Mouse (Mus musculus): ENCODE measurements around the gene Capza1. TPM values are rescaled to one million over a fixed set of nuclear protein-coding genes. Genes with fewer than 3 reads are reported as not detected.
"Not testable (repeated sequence)": the region's sequence is repeated elsewhere in the genome, so short reads cannot be mapped to it uniquely, and the experiment has no call there.

Capza1 gene
- polyA plus RNA-seq, 1 experiment: 22.6 TPM

DNA sequence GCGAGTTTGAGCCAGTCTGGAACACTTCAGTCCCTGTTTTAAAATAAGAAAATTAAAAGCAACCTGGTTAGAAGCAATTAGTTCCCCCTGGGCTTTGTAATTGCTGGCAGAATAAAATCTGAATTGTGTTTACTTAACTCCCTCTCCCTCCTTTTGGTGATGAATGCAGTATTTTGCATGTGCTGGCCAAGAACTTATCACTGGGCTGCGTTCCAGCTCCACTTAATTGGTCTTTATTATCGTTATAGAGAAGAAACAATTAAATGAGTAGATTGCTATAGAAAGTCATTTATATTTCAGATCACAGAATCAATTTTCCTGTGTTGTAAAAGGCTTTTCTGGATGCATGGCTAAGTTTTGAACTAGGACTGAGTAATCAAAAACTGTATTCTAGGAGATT is 31.8 kb upstream of the Capza1 start:
- H3K27me3 ChIP-seq (ENCODE audit: control insufficient read depth, insufficient read depth, insufficient read length): no peaks in the 10 kb centered on the region
- peaks cover 52% of the 10 kb centered on the region for H3K36me3 ChIP-seq (ENCODE audit: control insufficient read depth, insufficient read depth)
- TF ChIP-seq TCF3 (IDR thresholded peaks at IDR 0.05; ENCODE audit: insufficient read length, low read depth) (no peak), USF1 (IDR thresholded peaks at IDR 0.05; ENCODE audit: low read depth) (no peak), POLR2A (IDR thresholded peaks at IDR 0.05; ENCODE audit: insufficient read length, low read depth) (no peak)
- no peak overlapping the region for H3K4me2 ChIP-seq (ENCODE audit: low read depth)
- H3ac ChIP-seq (ENCODE audit: control insufficient read depth, insufficient read length): no peak overlapping the region
- no peaks in the 10 kb centered on the region for H3K79me2 ChIP-seq (ENCODE audit: control insufficient read depth, insufficient read depth)
- no peak overlapping the region for H3K4me3 ChIP-seq

DNA sequence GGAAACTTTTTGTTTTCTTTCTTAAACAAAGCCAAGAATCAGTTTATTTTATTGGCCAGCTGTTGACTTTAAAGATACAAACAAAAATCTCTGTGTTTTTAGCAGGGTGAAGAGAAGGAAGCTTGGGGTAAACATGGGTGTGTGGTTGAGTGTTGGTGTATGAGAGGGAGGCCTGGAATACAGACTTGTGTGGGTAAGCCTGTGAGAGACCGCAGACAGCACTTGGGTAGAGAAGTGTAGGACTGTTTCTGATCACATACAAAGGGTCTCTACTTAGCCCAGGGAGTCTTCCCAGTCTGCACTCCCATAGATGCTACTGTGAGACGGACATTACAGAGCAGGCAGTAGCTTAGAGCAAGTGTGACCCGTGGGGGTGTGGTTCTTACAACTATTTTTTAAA is 24.3 kb upstream of the Capza1 start:
- TF ChIP-seq POLR2A (IDR thresholded peaks at IDR 0.05; ENCODE audit: insufficient read length, low read depth): no peak
- no peak for TF ChIP-seq CEBPB (IDR thresholded peaks at IDR 0.05; ENCODE audit: insufficient read depth, poor library complexity, severe bottlenecking)
- TF ChIP-seq TCF3 (IDR thresholded peaks at IDR 0.05; ENCODE audit: insufficient read length, low read depth): no peak
- TF ChIP-seq MAX (IDR thresholded peaks at IDR 0.05; ENCODE audit: low read depth): no peak
- TF ChIP-seq MYOG (IDR thresholded peaks at IDR 0.05; ENCODE audit: control insufficient read depth in 1 of 3, insufficient read depth in 1 of 3, insufficient read length in 2 of 3, low read depth in 2 of 3): no peak
- TF ChIP-seq REST (IDR thresholded peaks at IDR 0.05; ENCODE audit: insufficient read depth, insufficient read length): no peak
- no peak for TF ChIP-seq MYOD1 (IDR thresholded peaks at IDR 0.05; ENCODE audit: control insufficient read depth in 1 of 3, insufficient read length in 2 of 3, low read depth in 2 of 3)
- TF ChIP-seq SRF (IDR thresholded peaks at IDR 0.05; ENCODE audit: control insufficient read depth, insufficient read length, low read depth): no peak
- H3K27me3 ChIP-seq (ENCODE audit: control insufficient read depth, insufficient read depth, insufficient read length): no peaks in the 10 kb centered on the region
- no peak overlapping the region for H3K4me2 ChIP-seq (ENCODE audit: low read depth)
- H3ac ChIP-seq (ENCODE audit: control insufficient read depth, insufficient read length): no peak overlapping the region
- H3K79me2 ChIP-seq (ENCODE audit: control insufficient read depth, insufficient read depth): no peaks in the 10 kb centered on the region
- H3K4me3 ChIP-seq: no peak overlapping the region
- peaks cover 41% of the 10 kb centered on the region for H3K36me3 ChIP-seq (ENCODE audit: control insufficient read depth, insufficient read depth)

DNA sequence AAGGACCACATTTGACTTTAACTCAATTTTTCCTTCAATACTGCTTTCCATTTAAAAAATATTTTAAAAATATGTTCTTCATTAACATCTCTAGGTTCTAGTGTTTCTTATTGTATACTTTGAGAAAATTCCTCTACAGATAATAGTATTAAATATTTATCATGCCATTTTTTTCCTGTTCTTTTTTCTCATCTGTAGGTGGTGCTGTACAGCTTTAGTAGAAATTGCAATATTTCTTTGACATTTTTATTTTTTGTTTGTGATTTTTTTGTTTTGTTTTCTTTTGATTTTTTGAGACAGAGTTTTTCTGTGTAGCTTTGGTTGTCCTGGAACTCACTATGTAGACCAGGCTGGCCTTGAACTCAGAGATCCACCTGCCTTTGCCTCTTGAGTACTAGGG is 5.3 kb upstream of the Capza1 start:
- TF ChIP-seq POLR2A (IDR thresholded peaks at IDR 0.05; ENCODE audit: insufficient read length, low read depth): no peak
- no peak for TF ChIP-seq CEBPB (IDR thresholded peaks at IDR 0.05; ENCODE audit: insufficient read depth, poor library complexity, severe bottlenecking)
- no peak for TF ChIP-seq POLR2AphosphoS2 (IDR thresholded peaks at IDR 0.05; ENCODE audit: insufficient read length, low read depth)
- no peak for TF ChIP-seq E2F4 (IDR thresholded peaks at IDR 0.05; ENCODE audit: insufficient read depth)
- no peak for TF ChIP-seq USF1 (IDR thresholded peaks at IDR 0.05; ENCODE audit: low read depth)
- no peak for TF ChIP-seq MYOG (IDR thresholded peaks at IDR 0.05; ENCODE audit: control insufficient read depth in 1 of 3, insufficient read depth in 1 of 3, insufficient read length in 2 of 3, low read depth in 2 of 3)
- TF ChIP-seq SRF (IDR thresholded peaks at IDR 0.05; ENCODE audit: control insufficient read depth, insufficient read length, low read depth): no peak
- no peak for TF ChIP-seq MAX (IDR thresholded peaks at IDR 0.05; ENCODE audit: low read depth)
- no peak for TF ChIP-seq TCF3 (IDR thresholded peaks at IDR 0.05; ENCODE audit: insufficient read length, low read depth)
- no peak for TF ChIP-seq TCF12 (IDR thresholded peaks at IDR 0.05; ENCODE audit: insufficient read depth, poor library complexity, severe bottlenecking)
- no peak for TF ChIP-seq MYOD1 (IDR thresholded peaks at IDR 0.05; ENCODE audit: control insufficient read depth in 1 of 3, insufficient read length in 2 of 3, low read depth in 2 of 3)
- no peak for TF ChIP-seq REST (IDR thresholded peaks at IDR 0.05; ENCODE audit: insufficient read depth, insufficient read length)

DNA sequence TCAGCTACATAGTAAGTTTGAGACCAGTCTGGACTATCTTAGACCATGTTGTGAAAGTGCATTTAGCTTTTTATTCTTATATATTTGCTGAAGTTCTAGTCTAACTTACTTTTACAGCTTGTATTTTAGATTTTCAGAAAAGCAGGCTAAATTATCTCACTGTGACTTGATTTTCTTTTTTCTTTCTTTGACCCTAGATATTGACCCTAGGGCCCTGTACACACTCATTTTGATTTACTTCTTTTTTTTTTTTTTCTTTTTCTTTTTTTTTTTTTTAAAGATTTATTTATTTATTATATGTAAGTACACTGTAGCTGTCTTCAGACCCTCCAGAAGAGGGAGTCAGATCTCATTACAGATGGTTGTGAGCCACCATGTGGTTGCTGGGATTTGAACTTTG is 2.4 kb upstream of the Capza1 start:
- Histone ChIP-seq H3K36me3 (ENCODE audit: control insufficient read depth, insufficient read depth) (peaks cover 16% of the 10 kb centered on the region), H3K4me2 (ENCODE audit: low read depth) (peak overlapping the region; percentile 95)

More for the DNA sequence above, 5.3 kb upstream of the Capza1 start:
- Histone ChIP-seq H3K79me2 (ENCODE audit: control insufficient read depth, insufficient read depth) (peaks cover 18% of the 10 kb centered on the region), H3K27me3 (ENCODE audit: control insufficient read depth, insufficient read depth, insufficient read length) (no peaks in the 10 kb centered on the region), H3K4me3 (no peak overlapping the region), H3ac (ENCODE audit: control insufficient read depth, insufficient read length) (no peak overlapping the region), H3K4me2 (ENCODE audit: low read depth) (no peak overlapping the region), H3K36me3 (ENCODE audit: control insufficient read depth, insufficient read depth) (peaks cover 35% of the 10 kb centered on the region)

DNA sequence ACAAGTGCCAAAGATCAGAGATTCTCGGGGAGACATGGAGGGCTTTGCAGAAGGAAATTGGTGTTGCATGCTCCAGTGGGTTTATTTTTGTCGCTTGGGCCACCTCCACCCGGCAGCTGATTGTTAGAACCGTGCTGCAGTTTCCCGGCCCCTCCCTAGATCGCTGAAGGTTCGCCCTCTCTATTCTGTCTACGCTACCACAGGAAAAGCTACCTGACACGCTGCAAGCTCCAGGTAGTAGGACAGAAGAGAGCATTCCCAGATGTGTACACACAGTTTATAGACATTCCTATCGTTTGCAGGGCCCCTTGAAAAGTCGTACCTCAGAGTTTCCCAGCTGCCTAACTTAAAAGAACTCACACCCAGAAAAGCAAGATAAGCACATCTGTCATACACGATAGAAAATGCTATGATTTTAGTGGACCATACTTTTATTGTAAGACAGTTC is 1.1 kb upstream of the Capza1 start:
- TF ChIP-seq E2F4 (IDR thresholded peaks at IDR 0.05; ENCODE audit: insufficient read depth) (no peak), SRF (IDR thresholded peaks at IDR 0.05; ENCODE audit: control insufficient read depth, insufficient read length, low read depth) (no peak)
- peaks cover 56% of the 10 kb centered on the region for H3K79me2 ChIP-seq (ENCODE audit: control insufficient read depth, insufficient read depth)

More for the DNA sequence above, 2.4 kb upstream of the Capza1 start:
- not testable (repeated sequence) for H3K4me3 ChIP-seq; H3K27me3 ChIP-seq (ENCODE audit: control insufficient read depth, insufficient read depth, insufficient read length); H3ac ChIP-seq (ENCODE audit: control insufficient read depth, insufficient read length)
- peaks cover 43% of the 10 kb centered on the region for H3K79me2 ChIP-seq (ENCODE audit: control insufficient read depth, insufficient read depth)

More for the DNA sequence above, 1.1 kb upstream of the Capza1 start:
- Histone ChIP-seq H3K4me3 (peak overlapping the region; percentile 100), H3K27me3 (ENCODE audit: control insufficient read depth, insufficient read depth, insufficient read length) (no peaks in the 10 kb centered on the region), H3K36me3 (ENCODE audit: control insufficient read depth, insufficient read depth) (peaks cover 4% of the 10 kb centered on the region), H3K4me2 (ENCODE audit: low read depth) (peak overlapping the region; percentile 95), H3ac (ENCODE audit: control insufficient read depth, insufficient read length) (peak overlapping the region; percentile 48)

Data from myocyte (in vitro differentiated cells).